Mouse (Mus musculus): ENCODE results near the gene Dok3.

Gene Dok3

DNA sequence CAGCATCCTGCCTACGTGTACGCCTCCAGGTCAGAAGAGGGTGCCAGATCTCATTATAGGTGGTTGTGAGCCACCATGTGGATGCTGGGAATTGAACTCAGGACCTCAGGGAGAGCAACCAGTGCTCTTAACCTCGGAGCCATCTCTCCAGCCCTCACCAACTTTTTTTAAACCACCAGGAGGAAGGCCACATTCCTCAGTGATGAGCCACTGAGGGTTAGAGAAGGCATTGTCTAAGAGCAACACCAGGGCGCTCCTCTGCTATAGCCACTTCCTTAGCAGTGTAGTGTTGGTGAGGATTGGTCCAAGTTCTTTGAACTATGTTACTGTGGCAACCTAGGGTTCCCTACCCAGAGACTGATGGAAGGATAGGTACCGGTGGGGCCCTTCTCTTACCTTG lies 53.3 kb downstream of the Dok3 start:
- no peak for DNase-seq (ENCODE audit: low spot score)

GRCm38 (mm10) chr13:55474621-55475069 lies 54.5 kb downstream of the Dok3 start:
- DNase-seq (ENCODE audit: low spot score), result peak; percentile 66

GRCm38 (mm10) chr13:55473961-55474360 lies 55.1 kb downstream of the Dok3 start:
- DNase-seq (ENCODE audit: low spot score), result no peak
